Mouse (Mus musculus): Measurements from ENCODE around the gene Blvrb.
A peak's percentile ranks its signal among the peaks of the same experiment; 100 is the strongest.
"Not testable (repeated sequence)": the region's sequence is repeated elsewhere in the genome, so short reads cannot be mapped to it uniquely, and the experiment has no call there.

Gene Blvrb

GRCm38 (mm10) chr7:27483860-27484259 lies 36.1 kb downstream of the Blvrb start:
- DNase-seq = no peak

DNA sequence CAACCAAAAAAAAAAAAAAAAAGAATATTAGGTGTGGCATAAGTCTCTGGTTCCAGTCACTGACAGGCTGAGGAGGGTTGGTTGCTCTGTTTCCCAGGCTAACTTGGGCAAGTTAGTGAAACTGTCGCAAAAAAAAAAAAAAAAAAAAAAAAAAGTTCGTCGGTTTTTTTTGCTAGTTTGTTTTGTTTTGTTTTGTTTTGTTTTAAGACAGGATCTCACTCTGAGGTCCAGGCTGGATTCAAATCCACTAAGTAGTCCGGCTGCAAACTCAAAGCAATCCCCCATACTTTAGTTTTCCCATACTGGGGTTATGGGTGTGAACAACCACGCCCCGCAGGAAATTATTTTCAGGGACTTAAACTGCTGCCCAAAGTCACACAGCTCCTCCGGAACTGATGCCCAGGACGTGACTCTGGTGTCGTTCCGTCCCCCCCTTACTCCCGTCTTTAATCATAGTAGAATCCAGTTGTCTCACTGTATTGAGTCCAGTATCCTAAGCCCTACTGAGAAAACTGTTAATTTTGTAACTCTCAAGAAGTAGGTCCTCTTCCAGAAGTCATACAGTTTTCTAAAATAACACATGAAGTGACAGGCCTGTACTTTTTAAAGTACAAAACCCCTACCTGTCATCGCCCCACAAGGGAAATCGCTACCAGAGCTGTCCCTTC lies 38.5 kb downstream of the Blvrb start:
- DNase-seq = peak; percentile 74

DNA sequence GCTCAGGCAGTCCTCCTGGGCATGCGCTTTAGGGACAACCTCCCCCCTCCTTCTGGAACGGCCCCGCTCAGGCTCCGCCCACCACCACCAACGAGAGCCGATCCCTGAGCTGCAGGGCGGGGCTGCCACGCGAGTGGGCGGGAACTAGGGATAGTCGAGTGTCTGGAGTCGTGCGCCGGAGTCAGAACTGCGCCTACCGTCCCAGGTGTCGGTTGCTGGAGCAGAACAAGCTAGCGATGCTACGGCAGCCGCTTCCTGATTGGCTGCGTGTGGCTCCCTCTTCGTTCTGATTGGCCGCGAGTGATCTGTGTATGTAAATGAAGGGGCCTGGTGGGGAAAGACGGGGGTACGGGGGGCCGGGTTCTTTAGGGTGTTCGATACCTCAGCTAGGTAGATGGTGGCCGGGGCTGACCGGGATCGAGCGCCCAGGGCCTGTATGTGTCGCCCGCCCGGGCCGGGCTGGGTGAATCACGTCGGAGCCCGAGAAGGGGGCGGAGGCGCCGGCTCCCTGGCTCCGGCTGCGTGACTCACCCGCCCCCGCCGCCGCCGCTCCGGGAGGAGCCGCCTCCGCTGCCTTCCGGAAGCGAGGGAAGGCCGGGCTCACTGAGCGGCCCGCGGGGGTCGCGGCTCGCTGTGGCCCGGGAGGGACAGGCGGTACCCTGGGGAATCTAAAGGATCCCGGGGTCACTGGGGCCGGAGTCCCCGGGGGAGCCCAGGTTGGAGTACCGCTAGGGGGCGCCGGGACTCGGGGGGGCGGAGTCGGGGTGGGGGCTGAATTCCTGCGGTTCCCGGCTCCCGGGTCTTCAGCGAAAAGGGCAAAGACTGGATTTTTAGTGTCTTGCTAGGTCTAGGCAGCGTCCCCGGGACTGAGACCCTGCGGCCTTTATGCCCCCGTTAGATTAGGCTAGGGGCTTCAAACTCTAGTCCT lies 39.3 kb downstream of the Blvrb start, which contains the start of gene Sertad1:
TSS of gene Sertad1 (plus strand) at position 141 of the 928 bp plus-strand sequence.
- peak; percentile 100 for DNase-seq

GRCm38 (mm10) chr7:27487740-27488268 lies 40.0 kb downstream of the Blvrb start:
- DNase-seq = no peak

- DNase-seq = no peak
Observed at GRCm38 (mm10) chr7:27489270-27489869, 41.6 kb downstream of the Blvrb start.

GRCm38 (mm10) chr7:27490227-27490542 lies 42.4 kb downstream of the Blvrb start:
- no peak for DNase-seq

- DNase-seq = peak; percentile 96
Observed at GRCm38 (mm10) chr7:27490543-27491329, 43.0 kb downstream of the Blvrb start.

- DNase-seq = peak; percentile 38
Observed at GRCm38 (mm10) chr7:27491856-27492255, 44.1 kb downstream of the Blvrb start.

DNA sequence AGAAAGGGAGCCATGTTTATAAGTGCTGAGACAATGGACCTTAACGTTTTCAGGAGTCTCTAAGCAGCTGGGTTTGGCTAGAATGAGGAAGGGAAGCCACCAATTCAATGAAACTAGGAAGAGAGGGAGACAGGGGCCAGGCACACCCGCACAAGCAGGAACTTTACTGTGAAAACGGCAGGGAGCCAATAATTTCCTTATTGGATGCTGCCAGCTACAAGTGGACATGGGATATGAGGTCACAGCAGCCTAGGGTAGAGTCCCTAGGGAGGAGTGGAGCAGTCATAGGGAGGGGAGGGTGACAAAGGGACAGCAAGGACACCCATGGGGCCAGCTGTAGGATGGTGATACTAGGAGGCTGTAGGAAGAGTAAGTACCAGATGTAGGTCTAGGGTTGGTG lies 45.2 kb downstream of the Blvrb start:
- DNase-seq = no peak

DNA sequence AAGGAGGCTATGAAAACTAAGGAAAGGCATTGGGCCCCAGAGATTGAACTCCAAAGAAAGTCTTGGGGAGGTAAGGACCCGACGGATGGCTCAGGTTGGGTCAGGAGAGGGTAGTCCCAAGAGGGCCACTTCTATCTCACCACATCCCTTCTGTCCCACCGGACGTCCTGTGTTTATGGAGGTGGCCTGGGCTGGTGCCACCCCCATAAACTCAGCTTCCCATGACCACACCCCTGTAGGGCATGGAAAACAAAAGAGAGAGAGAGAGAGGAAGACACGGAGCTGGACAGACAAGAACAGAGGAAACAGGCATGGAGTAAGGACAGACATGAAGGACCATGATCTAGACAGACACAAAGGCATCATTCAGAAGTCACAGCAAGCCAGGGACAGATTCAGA lies 45.7 kb downstream of the Blvrb start:
- no peak for DNase-seq

- DNase-seq = not testable (repeated sequence)
Observed at GRCm38 (mm10) chr7:27494659-27495367, 47.0 kb downstream of the Blvrb start.

- DNase-seq = no peak
Observed at GRCm38 (mm10) chr7:27499036-27499435, 51.3 kb downstream of the Blvrb start, which contains the start of gene Prx. Gene Prx, plus strand, starts transcription at chr7:27499324.

DNA sequence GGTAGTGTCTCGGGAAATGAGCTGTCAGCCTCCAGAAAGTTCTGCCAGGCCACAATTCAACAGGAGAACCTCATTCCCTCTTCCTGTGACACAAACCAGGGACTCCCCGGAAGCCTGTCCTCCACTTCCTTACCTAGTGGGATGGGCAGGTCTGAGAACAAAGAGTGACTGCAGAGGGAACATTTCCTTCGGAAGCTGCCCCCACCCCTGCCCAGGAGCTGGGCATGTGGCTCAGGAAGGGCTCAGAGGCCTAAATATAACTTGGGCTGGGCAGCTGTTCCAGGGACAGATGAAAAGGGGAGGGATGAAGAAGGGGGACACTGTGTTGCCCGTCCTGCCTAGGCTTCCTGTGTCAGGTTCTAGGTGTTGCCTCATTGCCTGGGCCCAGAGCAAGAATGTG lies 53.8 kb downstream of the Blvrb start:
- peak; percentile 56 for DNase-seq

DNA sequence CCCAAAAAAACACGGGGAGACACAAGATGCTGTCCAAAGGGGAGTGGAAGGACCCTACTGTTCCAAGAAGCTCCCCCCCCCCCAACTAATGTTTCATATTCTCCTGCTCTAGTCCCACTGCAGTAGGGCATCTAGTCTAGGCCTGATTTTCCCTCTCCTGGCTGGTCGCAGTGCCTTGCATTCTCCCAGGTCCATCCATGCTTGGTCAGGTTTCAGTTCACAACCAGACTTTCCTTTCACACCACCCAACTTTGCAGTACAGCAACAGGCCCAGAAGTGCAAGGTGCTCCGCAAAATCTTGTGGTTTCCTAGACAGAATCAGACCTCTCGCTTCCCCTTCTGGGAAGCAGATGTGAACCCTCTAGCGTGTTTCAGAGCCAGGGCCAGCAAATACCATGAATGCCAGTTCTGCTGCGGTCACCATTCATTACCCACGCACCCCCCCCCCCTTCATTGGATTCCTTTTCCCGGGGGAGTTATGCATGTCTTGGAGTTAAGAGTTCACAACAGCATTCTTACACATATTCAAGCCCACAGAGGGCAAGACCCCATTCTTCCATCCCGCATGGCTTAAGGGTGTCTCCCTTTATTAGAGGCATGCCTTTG lies 59.1 kb downstream of the Blvrb start:
- no peak for DNase-seq

GRCm38 (mm10) chr7:27507711-27508647 lies 60.2 kb downstream of the Blvrb start:
- peak; percentile 99 for DNase-seq

DNA sequence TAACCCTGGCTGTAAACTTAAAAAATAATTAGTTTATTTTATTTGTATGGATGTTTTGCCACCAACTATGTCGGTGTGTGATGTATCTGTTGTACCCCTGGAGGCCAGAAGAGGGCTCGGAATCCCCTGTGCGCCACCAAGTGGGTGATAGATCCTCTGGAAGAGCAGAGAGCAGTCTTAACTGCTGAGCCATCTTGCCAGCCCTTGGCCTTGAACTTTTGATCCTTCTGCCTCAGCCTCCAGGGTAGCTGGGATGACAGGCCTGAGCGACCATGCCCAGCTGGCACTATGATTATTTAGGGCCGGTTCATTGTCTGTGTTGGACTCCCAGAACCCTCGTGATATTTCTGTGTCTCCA lies 60.8 kb downstream of the Blvrb start:
- peak; percentile 78 for DNase-seq

- DNase-seq = no peak
Observed at GRCm38 (mm10) chr7:27510809-27511208, 63.0 kb downstream of the Blvrb start.

GRCm38 (mm10) chr7:27514961-27515360 lies 67.2 kb downstream of the Blvrb start:
- no peak for DNase-seq

Measured in kidney, adult 9 months (tissue).